Mouse (Mus musculus) kidney, adult 2 months (tissue): ENCODE results near the gene Tmco4.

ENCODE experiments used
- CTCF ChIP-seq: fragments of 200-500 bp; conservative IDR thresholded peaks from 2 replicates; pipeline ENCODE4 v1.5.1; 2011; ENCODE audit warnings: low read depth, mild to moderate bottlenecking, control low read depth, low read length, moderate library complexity, mixed read lengths; ENCODE audit not compliant: insufficient read depth, insufficient read length
- POLR2A ChIP-seq: fragments of 200-500 bp; IDR thresholded peaks from one replicate; pipeline ENCODE4 v1.6.1; 2011; ENCODE audit warnings: low read depth, low read length, control low read depth

- TF ChIP-seq CTCF (no peak), POLR2A (no peak)
Measured at GRCm38 (mm10) chr4:139075041-139075711, 102.5 kb downstream of the Tmco4 start, which contains the start of gene Htr6.
